Mouse (Mus musculus) liver, embryonic 15.5 days (tissue): ENCODE results near the gene Syngr1. TPM values are rescaled to one million over a fixed set of nuclear protein-coding genes. Genes with fewer than 3 reads are reported as not detected.
A peak's percentile ranks its signal among the peaks of the same experiment; 100 is the strongest.

Experiments used
- ATAC-seq: fragments of 200-750 bp; cut with Nextera tagmentation; 2 replicates; pipeline ENCODE4 v1.8.0; 2017; ENCODE audit warnings: moderate number of reproducible peaks, mild to moderate bottlenecking, moderate library complexity; ENCODE audit not compliant: insufficient read depth
- H3K27ac ChIP-seq: fragments of 300-500 bp; sonication (generic); replicated peaks from 2 replicates; pipeline ENCODE4 v1.5.1; 2015; ENCODE audit warnings: mild to moderate bottlenecking, inconsistent platforms
- H3K27me3 ChIP-seq: fragments of 300-500 bp; sonication (generic); 2 replicates; pipeline ENCODE4 v1.6.1; 2015; ENCODE audit warnings: mild to moderate bottlenecking, inconsistent platforms
- H3K36me3 ChIP-seq: fragments of 300-500 bp; sonication (generic); replicated peaks from 2 replicates; pipeline ENCODE4 v1.6.1; 2015; ENCODE audit warnings: moderate library complexity, mild to moderate bottlenecking, inconsistent platforms
- H3K4me1 ChIP-seq: fragments of 300-500 bp; sonication (generic); replicated peaks from 2 replicates; pipeline ENCODE4 v1.6.1; 2015; ENCODE audit warnings: inconsistent platforms
- H3K4me2 ChIP-seq: fragments of 300-500 bp; sonication (generic); 2 replicates; pipeline ENCODE4 v1.6.1; 2015; ENCODE audit warnings: moderate library complexity, mild to moderate bottlenecking, inconsistent platforms
- H3K4me3 ChIP-seq: fragments of 300-500 bp; sonication (generic); replicated peaks from 2 replicates; pipeline ENCODE4 v1.5.1; 2015; ENCODE audit warnings: mild to moderate bottlenecking, inconsistent platforms
- H3K9ac ChIP-seq: fragments of 300-500 bp; sonication (generic); 2 replicates; pipeline ENCODE4 v1.6.1; 2015; ENCODE audit warnings: moderate library complexity, mild to moderate bottlenecking, inconsistent platforms
- H3K9me3 ChIP-seq: fragments of 300-500 bp; sonication (generic); replicated peaks from 2 replicates; pipeline ENCODE4 v1.6.1; 2016; ENCODE audit warnings: inconsistent platforms
- WGBS: fragments of 180-500 bp; shearing (Covaris S2); methylation state at CpG from one replicate; pipeline ENCODE4 v1.1.7; 2015; ENCODE audit warnings: mixed read lengths; ENCODE audit not compliant: insufficient replicate concordance; 5-methylcytosine and 5-hydroxymethylcytosine counted together
- polyA plus RNA-seq: library from polyadenylated mRNA; unstranded; fragments of >200 nt; fragmentation: Nextera tagmentation; extraction: Ambion mirVana; gene quantifications from 2 replicates; pipeline ENCODE4 v1.2.1, GENCODE M21; 2015

Gene Syngr1
- polyA plus RNA-seq, 1 experiment from 2014 or later: 12.7 TPM

DNA sequence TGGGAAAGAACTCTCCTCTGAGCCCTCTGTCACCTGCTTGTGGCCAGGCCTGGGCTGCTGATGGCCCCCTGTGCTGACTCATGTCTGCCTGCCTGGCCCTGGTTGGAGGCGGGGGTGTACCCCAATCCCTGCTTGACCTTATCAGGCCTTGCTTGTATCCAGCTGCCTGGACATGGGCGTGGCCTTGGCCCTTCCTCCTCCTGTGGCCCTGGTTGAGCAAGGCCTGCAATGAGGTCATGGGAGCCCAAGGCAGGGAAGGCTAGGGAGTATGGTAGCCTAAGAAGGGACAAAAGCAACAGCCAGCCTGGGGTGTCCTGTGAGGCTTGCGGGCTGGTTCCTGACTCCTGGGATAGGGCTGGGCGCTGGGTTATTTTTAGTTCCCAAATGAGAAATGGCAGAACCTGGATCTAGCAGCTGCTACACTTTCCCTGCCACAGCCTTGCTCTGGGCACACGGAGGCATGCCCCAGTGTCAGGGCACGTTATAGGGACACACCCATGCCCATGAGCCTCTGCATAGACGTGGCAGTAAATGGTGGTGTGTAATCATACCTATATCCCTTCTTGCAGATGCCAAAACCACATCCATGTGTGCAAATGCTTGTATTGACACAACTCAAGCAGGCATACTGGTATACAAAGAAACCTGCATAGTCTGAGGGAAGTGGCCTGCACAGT is 37.0 kb upstream of the Syngr1 start:
- Histone ChIP-seq H3K27me3 (no peaks in the 10 kb centered on the region), H3K4me3 (no peak overlapping the region), H3K9me3 (no peaks in the 10 kb centered on the region), H3K4me1 (peaks cover 17% of the 10 kb centered on the region), H3K36me3 (no peaks in the 10 kb centered on the region), H3K9ac (no peak overlapping the region), H3K4me2 (no peak overlapping the region), H3K27ac (no peak overlapping the region)
- WGBS: 48% methylated on average over 7 of the region's 7 CpGs
- peak; percentile 60 for ATAC-seq

DNA sequence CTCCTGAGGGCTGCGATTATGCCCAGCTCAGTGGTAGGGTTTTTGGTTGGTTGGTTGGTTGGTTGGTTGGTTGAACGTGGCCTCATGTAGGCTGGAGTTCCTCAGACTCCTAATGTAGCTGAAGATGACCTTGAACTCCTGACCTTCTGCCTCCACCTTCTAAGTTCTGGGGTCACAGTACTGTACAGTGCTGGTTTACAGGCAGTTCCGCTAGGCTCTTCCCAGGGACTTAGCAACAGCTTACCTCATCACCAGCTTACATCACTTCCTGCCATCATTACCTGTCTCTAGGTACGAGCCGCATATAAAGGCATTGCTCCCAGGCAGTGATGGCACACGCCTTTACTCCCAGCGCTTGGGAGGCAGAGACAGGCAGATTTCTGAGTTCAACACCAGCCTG is 33.0 kb upstream of the Syngr1 start:
- H3K4me1 ChIP-seq: peaks cover 12% of the 10 kb centered on the region
- H3K36me3 ChIP-seq: no peaks in the 10 kb centered on the region
- no peaks in the 10 kb centered on the region for H3K9me3 ChIP-seq
- no peak overlapping the region for H3K4me3 ChIP-seq
- H3K4me2 ChIP-seq: no peak overlapping the region
- H3K27me3 ChIP-seq: no peaks in the 10 kb centered on the region
- 68% methylated on average over 7 of the region's 7 CpGs for WGBS
- ATAC-seq: no peak
- H3K9ac ChIP-seq: no peak overlapping the region
- H3K27ac ChIP-seq: no peak overlapping the region

DNA sequence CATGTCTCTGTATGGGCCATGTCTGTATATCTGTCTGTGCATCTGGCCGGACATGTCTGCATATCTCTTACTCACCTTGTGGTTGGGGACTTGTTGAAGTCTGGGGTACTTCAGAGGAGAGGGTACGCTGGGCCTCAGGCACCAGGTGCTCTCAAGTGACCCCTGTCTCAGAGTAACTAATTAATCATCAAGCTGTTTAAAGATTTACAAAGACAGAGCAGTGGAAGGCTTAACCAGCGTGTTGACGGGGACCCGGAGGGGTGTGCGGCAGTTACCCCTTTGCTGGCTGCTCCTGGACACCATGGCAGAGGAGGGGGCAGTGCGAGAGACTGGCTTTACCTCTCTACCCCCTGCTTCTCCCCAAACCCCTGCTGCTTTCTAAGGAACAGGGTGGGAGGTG is 31.5 kb upstream of the Syngr1 start:
- 0 out of 2 replicates have a peak, but pooled peaks have one; percentile 37 for ATAC-seq
- Histone ChIP-seq H3K9me3 (no peaks in the 10 kb centered on the region), H3K36me3 (no peaks in the 10 kb centered on the region), H3K4me1 (0 out of 2 replicates have a peak, but pooled peaks cover 1% of the 10 kb centered on the region), H3K27ac (no peak overlapping the region), H3K27me3 (peaks cover 4% of the 10 kb centered on the region; the same call in 1 of the 2 replicates), H3K4me2 (no peak overlapping the region), H3K4me3 (no peak overlapping the region), H3K9ac (no peak overlapping the region)
- 69% methylated on average over 7 of the region's 7 CpGs for WGBS

DNA sequence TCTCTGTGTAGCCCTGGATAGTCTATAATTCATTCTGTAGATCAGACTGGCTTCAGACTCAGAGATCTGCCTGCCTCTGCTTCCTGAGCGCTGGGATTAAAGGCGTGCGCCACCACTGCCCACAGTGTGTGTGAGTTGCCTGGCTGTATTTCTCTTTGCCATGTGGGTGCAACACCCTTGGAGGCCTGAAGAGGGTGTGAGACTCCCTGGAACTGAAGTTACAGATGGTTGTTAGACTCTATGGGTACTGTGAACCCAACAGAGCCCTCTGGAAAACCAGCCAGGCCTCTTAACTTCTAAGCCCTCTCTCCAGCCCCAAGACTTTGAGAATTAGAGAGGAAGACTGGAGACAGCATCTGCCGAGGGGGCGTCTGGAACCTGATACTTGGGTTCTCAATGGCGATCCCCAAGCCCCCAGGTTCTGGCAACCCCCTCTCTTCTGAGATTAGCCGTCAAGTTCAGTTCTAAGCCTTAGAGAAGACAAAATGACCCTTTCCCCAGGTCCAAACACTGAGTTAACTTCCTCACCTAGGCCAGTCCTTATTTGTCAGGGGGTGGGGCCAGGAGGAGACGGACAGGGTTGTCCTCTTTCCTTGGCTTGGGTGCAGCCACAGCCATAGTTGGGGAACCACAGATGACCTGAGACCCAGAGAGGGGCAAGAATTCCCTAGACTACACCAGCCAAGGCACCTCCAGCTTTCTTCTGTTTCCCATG is 30.6 kb upstream of the Syngr1 start:
- H3K27ac ChIP-seq: no peak overlapping the region
- no peaks in the 10 kb centered on the region for H3K36me3 ChIP-seq
- no peak overlapping the region for H3K4me3 ChIP-seq
- H3K27me3 ChIP-seq: peaks cover 4% of the 10 kb centered on the region; the same call in 1 of the 2 replicates
- no peak overlapping the region for H3K4me2 ChIP-seq
- no peak for ATAC-seq
- H3K9ac ChIP-seq: no peak overlapping the region
- WGBS: 78% methylated on average over 8 of the region's 8 CpGs
- H3K4me1 ChIP-seq: no peaks in the 10 kb centered on the region
- no peaks in the 10 kb centered on the region for H3K9me3 ChIP-seq

DNA sequence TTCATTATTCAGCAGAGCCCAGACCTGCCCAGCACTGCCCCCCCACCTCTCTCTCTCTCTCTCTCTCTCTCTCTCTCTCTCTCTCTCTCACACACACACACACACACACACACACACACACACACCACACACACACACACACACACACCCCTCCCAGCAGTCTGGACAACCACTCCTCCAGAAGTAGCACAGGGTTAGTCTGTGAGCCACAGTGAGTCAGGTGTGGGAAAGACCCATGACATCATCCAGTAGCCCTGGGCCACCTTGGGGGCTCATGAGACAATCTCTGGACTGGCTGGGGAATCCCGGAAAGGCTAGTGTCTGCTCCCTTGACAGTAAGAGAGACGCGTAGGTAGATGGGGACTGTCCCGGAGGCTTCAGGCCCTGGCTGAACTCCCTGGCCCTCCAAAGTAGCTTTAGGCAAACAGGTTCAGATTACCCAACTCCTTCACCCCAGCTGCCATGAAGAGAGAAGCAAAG is 30.0 kb upstream of the Syngr1 start:
- H3K9ac ChIP-seq: no peak overlapping the region
- 80% methylated on average over 4 of the region's 4 CpGs for WGBS
- H3K27ac ChIP-seq: no peak overlapping the region
- ATAC-seq: no peak
- H3K36me3 ChIP-seq: no peaks in the 10 kb centered on the region
- H3K9me3 ChIP-seq: no peaks in the 10 kb centered on the region
- H3K4me3 ChIP-seq: no peak overlapping the region
- no peak overlapping the region for H3K4me2 ChIP-seq
- H3K4me1 ChIP-seq: no peaks in the 10 kb centered on the region
- H3K27me3 ChIP-seq: peaks cover 4% of the 10 kb centered on the region; the same call in 1 of the 2 replicates

DNA sequence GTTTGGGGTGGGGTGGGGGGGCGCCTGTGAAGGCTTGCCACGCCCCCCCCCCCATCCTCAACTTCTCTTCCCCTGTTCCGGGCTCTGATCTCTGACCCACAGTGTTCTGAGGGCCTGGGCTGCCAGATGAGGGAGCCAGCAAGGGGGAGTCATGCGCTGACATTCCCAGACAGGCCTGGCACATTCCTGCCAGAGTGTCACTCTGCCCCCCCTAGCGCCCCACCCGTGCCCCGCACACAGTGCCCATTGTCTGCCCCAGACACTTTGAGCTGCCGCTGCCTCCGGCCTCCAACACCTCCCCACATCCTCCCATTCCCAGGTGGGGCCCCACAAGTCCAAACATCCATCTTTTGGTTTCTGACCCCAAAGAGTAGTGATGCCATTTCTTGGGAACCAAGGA is 28.8 kb upstream of the Syngr1 start:
- Histone ChIP-seq H3K9ac (no peak overlapping the region), H3K4me2 (no peak overlapping the region), H3K9me3 (no peaks in the 10 kb centered on the region), H3K27ac (no peak overlapping the region), H3K4me1 (no peaks in the 10 kb centered on the region), H3K27me3 (peaks cover 4% of the 10 kb centered on the region; the same call in 1 of the 2 replicates), H3K36me3 (no peaks in the 10 kb centered on the region), H3K4me3 (no peak overlapping the region)
- WGBS: 66% methylated on average over 7 of the region's 9 CpGs
- no peak for ATAC-seq

DNA sequence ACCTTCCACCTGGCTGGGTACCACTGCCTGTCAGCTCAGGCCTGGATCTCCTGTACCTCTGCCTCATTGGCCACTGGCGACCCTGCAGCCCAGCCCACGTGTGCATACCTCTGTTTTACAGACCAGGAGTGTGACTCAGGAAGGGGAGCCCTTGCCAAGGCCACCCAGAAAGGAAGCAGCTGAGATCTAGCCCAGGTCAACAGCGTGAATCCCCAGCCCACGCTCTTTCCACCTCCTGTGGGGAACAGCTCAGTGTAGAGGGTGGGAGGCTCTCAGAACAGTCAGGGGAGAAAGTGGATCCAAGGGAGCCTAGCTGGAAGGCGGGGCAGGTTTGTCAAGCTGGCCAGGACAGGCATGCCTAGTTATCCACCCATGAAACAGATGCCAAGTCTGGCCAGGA is 28.3 kb upstream of the Syngr1 start:
- no peak for ATAC-seq
- H3K36me3 ChIP-seq: no peaks in the 10 kb centered on the region
- H3K27ac ChIP-seq: no peak overlapping the region
- H3K27me3 ChIP-seq: peaks cover 4% of the 10 kb centered on the region; the same call in 1 of the 2 replicates
- no peak overlapping the region for H3K4me2 ChIP-seq
- WGBS: 47% methylated on average over 5 of the region's 5 CpGs
- H3K4me3 ChIP-seq: no peak overlapping the region
- no peak overlapping the region for H3K9ac ChIP-seq
- no peaks in the 10 kb centered on the region for H3K4me1 ChIP-seq
- no peaks in the 10 kb centered on the region for H3K9me3 ChIP-seq

DNA sequence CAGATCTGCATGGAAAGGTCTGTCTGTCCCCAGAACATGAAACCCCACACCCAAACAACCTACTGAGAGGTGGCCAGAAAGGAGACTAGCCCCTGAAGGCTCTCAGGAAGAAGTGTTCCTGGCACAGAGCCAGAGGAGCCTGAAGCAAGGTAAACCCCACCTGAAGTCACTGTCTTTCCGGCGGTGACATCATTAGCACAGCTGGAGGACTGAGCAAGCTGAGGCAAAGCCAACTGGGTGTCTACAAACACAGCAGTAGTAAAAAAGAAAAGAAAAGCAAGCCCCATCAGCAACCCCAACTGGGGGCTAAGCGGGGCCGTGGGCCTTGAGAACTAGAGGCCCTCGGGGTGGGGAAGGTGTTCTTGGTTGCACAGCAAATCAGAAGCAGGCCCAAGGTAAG is 26.2 kb upstream of the Syngr1 start:
- no peak overlapping the region for H3K9ac ChIP-seq
- H3K27ac ChIP-seq: no peak overlapping the region
- WGBS: 79% methylated on average over 5 of the region's 5 CpGs
- no peaks in the 10 kb centered on the region for H3K36me3 ChIP-seq
- H3K27me3 ChIP-seq: peaks cover 5% of the 10 kb centered on the region
- no peaks in the 10 kb centered on the region for H3K9me3 ChIP-seq
- no peak for ATAC-seq
- no peak overlapping the region for H3K4me2 ChIP-seq
- H3K4me3 ChIP-seq: no peak overlapping the region
- H3K4me1 ChIP-seq: no peaks in the 10 kb centered on the region

DNA sequence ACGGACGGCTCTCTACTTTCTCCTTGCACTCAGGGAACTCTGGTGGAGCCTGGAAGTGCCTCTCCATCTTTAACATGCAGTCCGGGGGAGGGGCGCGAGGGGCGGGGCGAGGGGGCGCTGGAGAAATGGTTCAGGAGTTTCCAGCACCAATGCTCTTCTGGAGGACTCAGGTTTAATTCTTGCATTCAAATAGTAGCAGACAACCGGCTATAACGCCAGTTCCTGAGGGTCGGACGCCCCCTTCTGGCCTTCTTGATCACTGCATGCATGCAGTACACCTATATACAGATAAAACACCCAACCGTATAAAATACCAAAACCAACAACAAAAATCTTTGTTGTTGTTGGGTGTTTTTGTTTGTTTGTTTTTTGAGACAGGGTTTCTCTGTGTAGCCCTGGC is 25.7 kb upstream of the Syngr1 start:
- WGBS: 20% methylated on average over 13 of the region's 13 CpGs
- no peak overlapping the region for H3K27ac ChIP-seq
- H3K4me2 ChIP-seq: no peak overlapping the region
- no peaks in the 10 kb centered on the region for H3K36me3 ChIP-seq
- no peaks in the 10 kb centered on the region for H3K9me3 ChIP-seq
- no peaks in the 10 kb centered on the region for H3K4me1 ChIP-seq
- peaks cover 10% of the 10 kb centered on the region for H3K27me3 ChIP-seq
- H3K9ac ChIP-seq: no peak overlapping the region
- H3K4me3 ChIP-seq: no peak overlapping the region
- ATAC-seq: no peak

DNA sequence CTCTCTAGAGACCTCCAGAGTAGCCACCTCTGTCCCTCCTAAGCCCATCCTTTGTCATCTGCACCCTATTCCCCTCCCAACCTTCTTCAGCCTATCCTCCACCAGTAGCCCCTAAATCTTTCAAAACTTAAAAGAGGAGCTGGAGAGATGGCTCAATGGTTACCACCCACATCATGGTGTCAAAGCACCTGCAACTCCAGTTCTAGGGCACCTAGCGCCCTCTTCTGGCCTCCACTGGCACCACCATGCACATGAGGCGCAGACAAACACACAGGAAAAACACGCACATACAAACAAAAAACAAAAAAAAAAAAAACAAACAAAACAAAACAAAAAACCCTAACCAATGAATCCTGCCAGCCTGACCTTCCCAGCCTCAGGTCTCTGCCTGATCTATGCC is 24.6 kb upstream of the Syngr1 start:
- H3K9me3 ChIP-seq: no peaks in the 10 kb centered on the region
- H3K4me3 ChIP-seq: no peak overlapping the region
- peaks cover 15% of the 10 kb centered on the region for H3K27me3 ChIP-seq
- no peak overlapping the region for H3K9ac ChIP-seq
- H3K27ac ChIP-seq: no peak overlapping the region
- ATAC-seq: no peak
- peaks cover 3% of the 10 kb centered on the region; the same call in 1 of the 2 replicates for H3K4me1 ChIP-seq
- no peak overlapping the region for H3K4me2 ChIP-seq
- 45% methylated on average over 3 of the region's 3 CpGs for WGBS
- no peaks in the 10 kb centered on the region for H3K36me3 ChIP-seq

DNA sequence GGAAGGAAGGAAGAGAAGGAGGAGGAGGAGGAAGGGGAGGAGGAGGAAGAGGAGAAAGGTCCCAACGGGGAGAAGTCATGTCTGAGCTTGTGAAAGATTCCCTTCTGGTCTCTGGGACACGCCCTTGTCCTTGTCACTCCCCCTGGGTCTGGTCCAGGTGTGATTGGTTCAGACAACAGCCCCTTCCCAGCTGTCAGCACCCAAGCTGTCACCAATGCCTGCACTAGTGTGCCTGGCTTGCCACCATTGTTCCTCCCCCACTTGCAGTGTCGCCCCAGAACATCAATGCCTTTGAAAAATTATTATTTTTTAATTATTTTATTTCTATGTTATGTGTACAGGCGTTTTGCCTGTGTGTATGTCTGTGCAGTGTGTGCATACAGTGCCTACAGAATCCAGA is 22.0 kb upstream of the Syngr1 start:
- Histone ChIP-seq H3K4me1 (peaks cover 12% of the 10 kb centered on the region; the same call in 1 of the 2 replicates), H3K27ac (no peak overlapping the region), H3K4me3 (no peak overlapping the region), H3K9ac (no peak overlapping the region), H3K36me3 (no peaks in the 10 kb centered on the region), H3K27me3 (peaks cover 14% of the 10 kb centered on the region), H3K4me2 (no peak overlapping the region), H3K9me3 (no peaks in the 10 kb centered on the region)
- WGBS: 29% methylated on average over 4 of the region's 4 CpGs
- no peak for ATAC-seq
